In genomic region chr15:83924656-83925055, GRCm38 (mm10) we compare ENCODE assay signal across 12 mouse cellular contexts.
A peak's percentile ranks its signal among the peaks of the same experiment; 100 is the strongest.
DNase-seq lines count a peak whose midpoint lies in the region; ATAC-seq and TF ChIP-seq lines count a peak whose summit lies in the region.
"Had no signal": no experiment of that assay in that cellular context is flagged by ENCODE, and none has a peak within 500 bp of the region (broad histone marks: within the 10 kb centered on the region; RNA-seq: fewer than 3 reads in every experiment).

No protein-coding gene starts in this region.

- H3K36me3 ChIP-seq in limb, embryonic 14.5 days (ENCODE audit: control insufficient read depth, insufficient read depth, low read length): no peaks in the 10 kb centered on the region
- H3K36me3 ChIP-seq: hindbrain, embryonic 13.5 days; limb, embryonic 15.5 days had no signal

- no peaks in the 10 kb centered on the region for H3K9me3 ChIP-seq in limb, embryonic 14.5 days (ENCODE audit: control insufficient read depth, low read length)
- H3K9me3 ChIP-seq: hindbrain, embryonic 13.5 days; limb, embryonic 15.5 days had no signal

- intact Hi-C loops in gastrocnemius, postnatal 14 days (cut with DNase I; ENCODE audit: low total_unique reads): no loop called here

- H3K27me3 ChIP-seq in limb, embryonic 14.5 days (ENCODE audit: control insufficient read depth, insufficient read depth, low read length): no peaks in the 10 kb centered on the region
- H3K27me3 ChIP-seq: hindbrain, embryonic 13.5 days; limb, embryonic 15.5 days had no signal

- H3K4me2 ChIP-seq in limb, embryonic 14.5 days (replicated peaks; ENCODE audit: low read depth, low read length, severe bottlenecking): no peak overlapping the region
- H3K4me2 ChIP-seq: hindbrain, embryonic 13.5 days; limb, embryonic 15.5 days had no signal

- 25% methylated on average over 4 of the region's 4 CpGs for WGBS in limb, embryonic 14.5 days

- H3K4me1 ChIP-seq in limb, embryonic 14.5 days (ENCODE audit: control insufficient read depth, insufficient read depth, low read length): no peaks in the 10 kb centered on the region
- H3K4me1 ChIP-seq: hindbrain, embryonic 13.5 days; limb, embryonic 15.5 days had no signal

- peak; percentile 27 for DNase-seq in gastrocnemius, postnatal 14 days
- no peak for DNase-seq in gastrocnemius, adult 8-10 months (ENCODE audit: low spot score in 2 of 2)
- DNase-seq in lung, postnatal 14 days: peak; percentile 26
- DNase-seq in lung, postnatal 4 days: no peak
- DNase-seq in adrenal gland, postnatal 14 days: peak; percentile 51
- DNase-seq in limb, embryonic 14.5 days (ENCODE audit: low spot score): peak; percentile 75
- DNase-seq: spleen, adult 18-20 months had no signal

- no peak for TF ChIP-seq POLR2A in limb, embryonic 14.5 days (IDR thresholded peaks at IDR 0.05; ENCODE audit: borderline replicate concordance, extremely low read depth, insufficient read depth, insufficient read length)

- H3K27ac ChIP-seq in limb, embryonic 14.5 days (replicated peaks; ENCODE audit: low read depth, low read length): no peak overlapping the region
- H3K27ac ChIP-seq: hindbrain, embryonic 13.5 days; limb, embryonic 15.5 days had no signal

- ATAC-seq in limb, embryonic 14.5 days (ENCODE audit: low FRiP score, low read depth): no peak
- ATAC-seq in erythroid progenitor cell, adult 5-6 weeks (replicated peaks; ENCODE audit: low FRiP score, poor library complexity, severe bottlenecking): no peak
- ATAC-seq in cerebellum, adult (ENCODE audit: insufficient number of reproducible peaks, low FRiP score, low TSS enrichment): no peak
- ATAC-seq: forebrain, embryonic 14.5 days had no signal

- no peak overlapping the region for H3K4me3 ChIP-seq in limb, embryonic 14.5 days (replicated peaks; ENCODE audit: low read length)
- H3K4me3 ChIP-seq: hindbrain, embryonic 13.5 days; limb, embryonic 15.5 days had no signal

- H3K9ac ChIP-seq in limb, embryonic 14.5 days (ENCODE audit: low read depth, low read length, severe bottlenecking): no peak overlapping the region
- H3K9ac ChIP-seq: hindbrain, embryonic 13.5 days; limb, embryonic 15.5 days had no signal

Comparison
In these comparisons a context has a peak if more than half of its experiments do, and no peak if none do; other contexts are left out.
1. DNase-seq: peak in gastrocnemius, postnatal 14 days (single experiment), lung, postnatal 14 days (single experiment), adrenal gland, postnatal 14 days (single experiment) and limb, embryonic 14.5 days (single experiment); none in gastrocnemius, adult 8-10 months (0 of 2) and lung, postnatal 4 days (0 of 2).